Mouse (Mus musculus) brown adipose tissue, adult 24 weeks (tissue): ENCODE results near the gene Smarce1. TPM values are rescaled to one million over a fixed set of nuclear protein-coding genes. Genes with fewer than 3 reads are reported as not detected.
A peak's percentile ranks its signal among the peaks of the same experiment; 100 is the strongest.

Source experiments
- H3K27ac ChIP-seq: fragments of 200-500 bp; replicated peaks from 2 replicates; pipeline ENCODE4 v1.5.1; 2012; ENCODE audit warnings: low read depth, mild to moderate bottlenecking, low read length
- H3K4me1 ChIP-seq: fragments of 200-500 bp; 2 replicates; pipeline ENCODE4 v1.6.1; 2012; ENCODE audit warnings: low read length, mixed read lengths; ENCODE audit not compliant: control insufficient read depth, insufficient read depth, insufficient read length
- H3K4me3 ChIP-seq: fragments of 200-500 bp; 2 replicates; pipeline ENCODE4 v1.5.1; 2012; ENCODE audit warnings: low read depth, mild to moderate bottlenecking, low read length, moderate library complexity; ENCODE audit not compliant: insufficient read depth
- polyA plus RNA-seq: library from polyadenylated mRNA; stranded (reverse); fragments of >200 nt; gene quantifications from 2 replicates; pipeline ENCODE4 v1.2.4, GENCODE M21; 2012; ENCODE audit not compliant: missing spikeins, insufficient read depth, insufficient read length

Smarce1 gene
- polyA plus RNA-seq, 1 experiment: 51.0 TPM

GRCm38 (mm10) chr11:99168030-99168474 is 62.8 kb downstream of the Smarce1 start:
- 0 out of 2 replicates have a peak overlapping the region, but pooled peaks have one; percentile 25 for H3K4me3 ChIP-seq

GRCm38 (mm10) chr11:99167576-99167975 is 63.2 kb downstream of the Smarce1 start:
- H3K27ac ChIP-seq: no peak overlapping the region
- no peak overlapping the region for H3K4me3 ChIP-seq
- peaks cover 12% of the 10 kb centered on the region for H3K4me1 ChIP-seq

More at GRCm38 (mm10) chr11:99168030-99168474, 62.8 kb downstream of the Smarce1 start:
- Histone ChIP-seq H3K4me1 (peaks cover 7% of the 10 kb centered on the region), H3K27ac (no peak overlapping the region)

- Histone ChIP-seq H3K4me1 (peaks cover 13% of the 10 kb centered on the region), H3K4me3 (no peak overlapping the region), H3K27ac (no peak overlapping the region)
These were observed 64.6 kb downstream of the Smarce1 start for GRCm38 (mm10) chr11:99166241-99166640.

- H3K4me3 ChIP-seq: no peak overlapping the region
- H3K27ac ChIP-seq: no peak overlapping the region
- peaks cover 13% of the 10 kb centered on the region for H3K4me1 ChIP-seq
These were observed 65.6 kb downstream of the Smarce1 start for GRCm38 (mm10) chr11:99165031-99165752.

GRCm38 (mm10) chr11:99162972-99163686 is 67.7 kb downstream of the Smarce1 start:
- H3K27ac ChIP-seq: no peak overlapping the region; the same call in 1 of the 2 replicates
- H3K4me1 ChIP-seq: peaks cover 12% of the 10 kb centered on the region
- H3K4me3 ChIP-seq: no peak overlapping the region

- Histone ChIP-seq H3K4me1 (peaks cover 11% of the 10 kb centered on the region), H3K27ac (no peak overlapping the region), H3K4me3 (no peak overlapping the region)
These were observed 69.2 kb downstream of the Smarce1 start for GRCm38 (mm10) chr11:99161648-99162047.

GRCm38 (mm10) chr11:99160228-99160627 is 70.6 kb downstream of the Smarce1 start:
- Histone ChIP-seq H3K27ac (no peak overlapping the region), H3K4me1 (peaks cover 11% of the 10 kb centered on the region), H3K4me3 (no peak overlapping the region)

Other genes starting within 250 kb of the Smarce1 start
- not detected in 2 replicates for gene Gjd3, start 248.0 kb downstream of the Smarce1 start, polyA plus RNA-seq
- 0.92 and 1.2 TPM in 2 replicates for gene Top2a, start 206.8 kb downstream of the Smarce1 start, polyA plus RNA-seq
- 63.5 and 77.4 TPM in 2 replicates for gene Igfbp4, start 189.8 kb downstream of the Smarce1 start, polyA plus RNA-seq
- not detected in 2 replicates for gene Tns4, start 141.7 kb downstream of the Smarce1 start, polyA plus RNA-seq
- gene Ccr7, start 75.9 kb downstream of the Smarce1 start, polyA plus RNA-seq: not detected in 2 replicates
- 1.2 and 1.8 TPM in 2 replicates for gene Krt222, start 13.1 kb upstream of the Smarce1 start, polyA plus RNA-seq
- not detected in 2 replicates for gene Krt24, start 54.2 kb upstream of the Smarce1 start, polyA plus RNA-seq
- gene Krt25, start 91.9 kb upstream of the Smarce1 start, polyA plus RNA-seq: not detected in 2 replicates
- not detected in 2 replicates for gene Krt26, start 106.9 kb upstream of the Smarce1 start, polyA plus RNA-seq
- gene Krt27, start 120.1 kb upstream of the Smarce1 start, polyA plus RNA-seq: not detected in 2 replicates
- not detected in 2 replicates for gene Krt28, start 143.9 kb upstream of the Smarce1 start, polyA plus RNA-seq
- gene Krt10, start 158.3 kb upstream of the Smarce1 start, polyA plus RNA-seq: 19.3 and 23.2 TPM in 2 replicates
- gene Krt12, start 191.2 kb upstream of the Smarce1 start, polyA plus RNA-seq: not detected in 2 replicates
- gene Krt20, start 207.1 kb upstream of the Smarce1 start, polyA plus RNA-seq: not detected in 2 replicates